Mouse (Mus musculus) G1E (cell line): ENCODE measurements at regions not wholly inside any gene's neighbourhood (a gene's known extent, or its start where the extent isn't known, plus 50 kb on each side); places are given as distances from the start of the nearest gene placed in this dataset.

ENCODE experiments used
- CTCF ChIP-seq: IDR thresholded peaks from 2 replicates; pipeline ENCODE4 v1.5.1; 2012; ENCODE audit warnings: low read depth, low read length, inconsistent platforms, mixed read lengths
- GATA1 ChIP-seq: IDR thresholded peaks from 2 replicates; pipeline ENCODE4 v1.6.1; 2012; ENCODE audit warnings: borderline replicate concordance, low read length, inconsistent platforms, mixed read lengths
- POLR2AphosphoS5 ChIP-seq: IDR thresholded peaks from 2 replicates; pipeline ENCODE4 v1.6.1; 2012; ENCODE audit warnings: low read depth, low read length, inconsistent platforms; ENCODE audit not compliant: insufficient replicate concordance

GRCm38 (mm10) chr11:109039792-109040518, 104.2 kb downstream of the E030025P04Rik start:
- TF ChIP-seq CTCF (no peak), POLR2AphosphoS5 (no peak), GATA1 (no peak)
